Mouse (Mus musculus) embryonic facial prominence, embryonic 12.5 days (tissue): ENCODE data around the gene Anxa6. TPM values are rescaled to one million over a fixed set of nuclear protein-coding genes. Genes with fewer than 3 reads are reported as not detected.

Experiments
- ATAC-seq: fragments of 200-750 bp; cut with Nextera tagmentation; 2 replicates; pipeline ENCODE4 v1.8.0; 2017; ENCODE audit not compliant: insufficient number of reproducible peaks, insufficient read depth, low FRiP score, low TSS enrichment
- H3K27ac ChIP-seq: fragments of 300-500 bp; sonication (generic); 2 replicates; pipeline ENCODE4 v1.5.1; 2016; ENCODE audit warnings: mild to moderate bottlenecking
- H3K27me3 ChIP-seq: fragments of 300-500 bp; sonication (generic); 2 replicates; pipeline ENCODE4 v1.6.1; 2016; ENCODE audit warnings: mild to moderate bottlenecking, moderate library complexity
- H3K36me3 ChIP-seq: fragments of 300-500 bp; sonication (generic); 2 replicates; pipeline ENCODE4 v1.6.1; 2016; ENCODE audit warnings: mild to moderate bottlenecking
- H3K4me1 ChIP-seq: fragments of 300-500 bp; sonication (generic); 2 replicates; pipeline ENCODE4 v1.6.1; 2016
- H3K4me2 ChIP-seq: fragments of 300-500 bp; sonication (generic); replicated peaks from 2 replicates; pipeline ENCODE4 v1.6.1; 2016; ENCODE audit warnings: mild to moderate bottlenecking, moderate library complexity
- H3K4me3 ChIP-seq: fragments of 300-500 bp; sonication (generic); 2 replicates; pipeline ENCODE4 v1.5.1; 2016; ENCODE audit warnings: mild to moderate bottlenecking
- H3K9ac ChIP-seq: fragments of 300-500 bp; sonication (generic); 2 replicates; pipeline ENCODE4 v1.6.1; 2016; ENCODE audit warnings: mild to moderate bottlenecking, moderate library complexity
- H3K9me3 ChIP-seq: fragments of 300-500 bp; sonication (generic); 2 replicates; pipeline ENCODE4 v1.6.1; 2016; ENCODE audit warnings: mild to moderate bottlenecking, moderate library complexity
- WGBS: fragments of 180-500 bp; shearing (Covaris S2); methylation state at CpG from one replicate; pipeline ENCODE4 v1.1.7; 2016; 5-methylcytosine and 5-hydroxymethylcytosine counted together
- polyA plus RNA-seq: library from polyadenylated mRNA; unstranded; fragments of >200 nt; fragmentation: Nextera tagmentation; extraction: Ambion mirVana; gene quantifications from 2 replicates; pipeline ENCODE4 v1.2.1, GENCODE M21; 2016

Anxa6 gene
- polyA plus RNA-seq, 1 experiment from 2014 or later: 212 TPM

GRCm38 (mm10) chr11:54936035-54936770 is 97.0 kb downstream of the Anxa6 start:
- Histone ChIP-seq H3K9me3 (no peaks in the 10 kb centered on the region), H3K4me3 (no peak overlapping the region), H3K4me2 (no peak overlapping the region), H3K4me1 (peaks cover 8% of the 10 kb centered on the region; the same call in 1 of the 2 replicates), H3K27ac (no peak overlapping the region), H3K27me3 (no peaks in the 10 kb centered on the region), H3K9ac (no peak overlapping the region), H3K36me3 (peaks cover 19% of the 10 kb centered on the region)
- ATAC-seq: no peak
- WGBS: 45% methylated on average over 12 of the region's 12 CpGs

- no peak overlapping the region for H3K4me3 ChIP-seq
- H3K9me3 ChIP-seq: no peaks in the 10 kb centered on the region
- peaks cover 33% of the 10 kb centered on the region for H3K36me3 ChIP-seq
- H3K27me3 ChIP-seq: no peaks in the 10 kb centered on the region
- H3K27ac ChIP-seq: no peak overlapping the region
- no peak for ATAC-seq
- H3K9ac ChIP-seq: no peak overlapping the region
- H3K4me2 ChIP-seq: no peak overlapping the region
- 90% methylated on average over 7 of the region's 7 CpGs for WGBS
- peaks cover 8% of the 10 kb centered on the region; the same call in 1 of the 2 replicates for H3K4me1 ChIP-seq
These were observed 99.0 kb downstream of the Anxa6 start for GRCm38 (mm10) chr11:54934198-54934597.

- peaks cover 41% of the 10 kb centered on the region for H3K36me3 ChIP-seq
These were observed 100.7 kb downstream of the Anxa6 start for GRCm38 (mm10) chr11:54932540-54932939.

GRCm38 (mm10) chr11:54931405-54932093 is 101.7 kb downstream of the Anxa6 start:
- Histone ChIP-seq H3K4me1 (peaks cover 8% of the 10 kb centered on the region; the same call in 1 of the 2 replicates), H3K27ac (no peak overlapping the region), H3K36me3 (peaks cover 45% of the 10 kb centered on the region), H3K9ac (no peak overlapping the region), H3K9me3 (no peaks in the 10 kb centered on the region), H3K4me2 (no peak overlapping the region), H3K4me3 (no peak overlapping the region), H3K27me3 (no peaks in the 10 kb centered on the region)
- WGBS: 59% methylated on average over 5 of the region's 5 CpGs
- ATAC-seq: no peak

More at GRCm38 (mm10) chr11:54932540-54932939, 100.7 kb downstream of the Anxa6 start:
- Histone ChIP-seq H3K9me3 (no peaks in the 10 kb centered on the region), H3K27me3 (no peaks in the 10 kb centered on the region), H3K4me2 (no peak overlapping the region), H3K27ac (no peak overlapping the region), H3K4me3 (no peak overlapping the region), H3K4me1 (peaks cover 8% of the 10 kb centered on the region; the same call in 1 of the 2 replicates), H3K9ac (no peak overlapping the region)
- ATAC-seq: no peak
- WGBS: 91% methylated on average over 6 of the region's 6 CpGs

- no peak for ATAC-seq
These were observed 102.8 kb downstream of the Anxa6 start for GRCm38 (mm10) chr11:54930318-54930979.

GRCm38 (mm10) chr11:54929744-54930143 is 103.5 kb downstream of the Anxa6 start:
- peaks cover 56% of the 10 kb centered on the region for H3K36me3 ChIP-seq
- no peaks in the 10 kb centered on the region for H3K4me1 ChIP-seq
- 90% methylated on average over 8 of the region's 8 CpGs for WGBS
- no peak overlapping the region for H3K9ac ChIP-seq
- no peak overlapping the region for H3K4me2 ChIP-seq
- H3K27me3 ChIP-seq: no peaks in the 10 kb centered on the region
- no peak overlapping the region for H3K27ac ChIP-seq
- H3K4me3 ChIP-seq: no peak overlapping the region
- no peak for ATAC-seq
- no peaks in the 10 kb centered on the region for H3K9me3 ChIP-seq

More at GRCm38 (mm10) chr11:54930318-54930979, 102.8 kb downstream of the Anxa6 start:
- no peaks in the 10 kb centered on the region for H3K27me3 ChIP-seq
- H3K4me1 ChIP-seq: peaks cover 4% of the 10 kb centered on the region; the same call in 1 of the 2 replicates
- 70% methylated on average over 7 of the region's 7 CpGs for WGBS
- no peak overlapping the region for H3K4me3 ChIP-seq
- no peaks in the 10 kb centered on the region for H3K9me3 ChIP-seq
- peaks cover 53% of the 10 kb centered on the region for H3K36me3 ChIP-seq
- H3K27ac ChIP-seq: no peak overlapping the region
- no peak overlapping the region for H3K9ac ChIP-seq
- H3K4me2 ChIP-seq: no peak overlapping the region

- 90% methylated on average over 6 of the region's 6 CpGs for WGBS
- Histone ChIP-seq H3K27ac (no peak overlapping the region), H3K4me2 (no peak overlapping the region), H3K27me3 (no peaks in the 10 kb centered on the region), H3K4me3 (no peak overlapping the region), H3K4me1 (no peaks in the 10 kb centered on the region), H3K36me3 (peaks cover 59% of the 10 kb centered on the region), H3K9me3 (no peaks in the 10 kb centered on the region), H3K9ac (no peak overlapping the region)
- ATAC-seq: no peak
These were observed 104.0 kb downstream of the Anxa6 start for GRCm38 (mm10) chr11:54929290-54929689.

Other genes starting within 250 kb of the Anxa6 start
- 114 and 115 TPM in 2 replicates for gene Cdc42se2, start 245.8 kb downstream of the Anxa6 start, polyA plus RNA-seq
- gene Lyrm7, start 172.5 kb downstream of the Anxa6 start, polyA plus RNA-seq: 8.9 and 10.2 TPM in 2 replicates
- 635 and 637 TPM in 2 replicates for gene Hint1, start 167.1 kb downstream of the Anxa6 start, polyA plus RNA-seq
- gene Gpx3, start 131.0 kb downstream of the Anxa6 start, polyA plus RNA-seq: 36.8 and 43.5 TPM in 2 replicates
- 19.3 and 20.0 TPM in 2 replicates for gene Tnip1, start 70.5 kb downstream of the Anxa6 start, polyA plus RNA-seq
- 0.67 and 0.78 TPM in 2 replicates for gene Ccdc69, start 44.7 kb upstream of the Anxa6 start, polyA plus RNA-seq
- gene Gm2a, start 64.7 kb upstream of the Anxa6 start, polyA plus RNA-seq: 12.0 and 13.0 TPM in 2 replicates
- gene Slc36a3, start 118.3 kb upstream of the Anxa6 start, polyA plus RNA-seq: not detected in 2 replicates
- gene Slc36a2, start 151.6 kb upstream of the Anxa6 start, polyA plus RNA-seq: 0.15 and 0.39 TPM in 2 replicates
- gene Slc36a1, start 170.9 kb upstream of the Anxa6 start, polyA plus RNA-seq: 1.7 and 2.0 TPM in 2 replicates